Mouse (Mus musculus) layer of hippocampus, adult 11-12 months (tissue): ENCODE measurements around the gene Mab21l1.

Source experiments
- DNase-seq: peaks from one replicate; pipeline ENCODE4 v3.0.0; 2022; ENCODE audit warnings: low spot score

Gene Mab21l1

DNA sequence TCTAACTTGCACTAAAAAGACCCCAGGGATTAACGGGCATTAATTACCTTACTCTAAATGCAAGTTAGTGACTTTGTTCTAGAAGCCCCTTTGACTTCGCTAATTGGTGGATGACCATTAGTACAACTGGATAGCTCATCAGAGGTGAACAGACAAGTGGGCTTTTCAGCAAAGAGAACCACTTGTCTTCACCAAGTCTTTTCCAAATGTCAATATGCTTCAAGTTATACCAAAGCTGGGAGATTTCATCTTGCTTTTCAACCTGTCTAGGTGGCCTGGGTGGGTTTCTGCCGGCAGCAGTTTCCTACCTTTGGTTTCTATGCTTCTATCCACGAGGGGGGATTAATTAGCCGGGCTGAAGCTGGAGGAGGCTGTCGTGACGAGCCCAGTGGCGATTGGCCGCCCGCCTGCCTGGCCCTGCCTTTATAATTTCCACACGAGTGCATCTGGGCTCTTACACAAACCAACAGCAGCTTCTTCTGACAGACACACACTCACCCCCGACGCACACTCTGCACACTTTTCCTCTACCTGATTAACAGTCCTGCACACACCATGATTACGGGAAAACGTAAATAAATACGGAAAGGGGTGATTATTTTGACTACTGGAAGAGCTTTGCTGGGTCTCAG is at the start of gene Mab21l1:
Mab21l1 (plus strand) TSS at position 455 of the 632 bp plus-strand sequence.
- no peak for DNase-seq

DNA sequence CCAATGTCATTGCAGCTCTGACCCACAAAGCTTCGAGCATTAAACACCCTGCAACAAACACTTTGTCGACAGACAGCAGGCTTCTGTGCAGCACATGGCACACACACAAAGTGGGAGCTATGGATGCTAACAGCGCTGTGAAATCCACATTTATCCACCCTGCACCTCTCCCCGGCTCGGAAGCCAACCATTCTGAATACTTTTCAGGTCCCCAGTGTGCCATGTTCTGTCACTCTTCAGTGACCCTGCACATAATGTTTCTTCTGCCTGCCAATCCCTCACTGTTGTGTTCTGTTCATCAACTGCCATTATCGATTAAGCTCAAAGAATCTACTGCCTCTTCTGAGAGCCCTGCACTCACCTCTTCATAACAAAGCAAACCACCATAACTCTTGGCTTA is 48.6 kb upstream of the Mab21l1 start:
- DNase-seq = no peak

GRCm38 (mm10) chr3:55741428-55741827 is 40.9 kb upstream of the Mab21l1 start:
- no peak for DNase-seq

DNA sequence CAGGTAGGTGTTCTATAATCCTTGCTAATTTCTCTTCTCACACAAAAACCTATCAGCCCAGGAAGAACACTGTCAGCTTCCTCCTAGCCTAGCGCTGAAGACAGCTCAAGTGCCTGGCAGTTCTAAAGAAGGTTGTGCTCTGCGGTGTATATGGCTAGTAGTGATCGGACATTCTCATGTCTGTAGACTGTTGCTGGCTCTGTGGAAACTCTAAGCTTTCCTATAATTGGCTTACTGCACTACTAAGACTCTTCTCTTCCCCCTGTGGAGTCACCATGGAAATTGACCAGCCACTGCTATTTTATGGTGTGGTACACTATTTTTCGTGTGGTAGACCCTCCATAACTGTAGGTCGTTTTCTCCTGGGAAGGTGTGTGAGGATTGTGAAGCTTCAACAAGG is 40.1 kb upstream of the Mab21l1 start:
- DNase-seq = no peak

- DNase-seq = no peak
These were observed 39.7 kb upstream of the Mab21l1 start for GRCm38 (mm10) chr3:55742654-55743053.

- no peak for DNase-seq
These were observed 38.4 kb upstream of the Mab21l1 start for GRCm38 (mm10) chr3:55743885-55744284.

- DNase-seq = no peak
These were observed 31.8 kb upstream of the Mab21l1 start for GRCm38 (mm10) chr3:55750445-55751065.

DNA sequence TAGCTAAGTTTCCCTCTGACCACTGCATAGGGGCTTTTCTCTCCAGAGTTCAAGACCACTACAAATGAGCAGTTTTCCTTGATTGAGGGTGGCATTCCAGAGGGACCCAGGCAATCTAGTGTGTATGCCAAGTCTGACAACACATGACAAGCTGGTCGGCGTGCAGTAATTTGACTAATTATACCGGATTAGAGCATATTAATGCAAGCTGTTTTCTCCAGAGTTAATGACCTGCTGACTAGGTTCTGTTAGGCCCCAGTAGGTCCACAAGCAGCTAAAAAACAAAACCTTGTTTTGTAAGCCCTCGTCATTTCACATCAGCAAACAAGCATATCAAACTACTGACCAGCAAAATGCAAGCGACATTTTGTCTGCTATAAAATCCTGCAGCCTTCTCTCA is 30.9 kb upstream of the Mab21l1 start:
- no peak for DNase-seq

DNA sequence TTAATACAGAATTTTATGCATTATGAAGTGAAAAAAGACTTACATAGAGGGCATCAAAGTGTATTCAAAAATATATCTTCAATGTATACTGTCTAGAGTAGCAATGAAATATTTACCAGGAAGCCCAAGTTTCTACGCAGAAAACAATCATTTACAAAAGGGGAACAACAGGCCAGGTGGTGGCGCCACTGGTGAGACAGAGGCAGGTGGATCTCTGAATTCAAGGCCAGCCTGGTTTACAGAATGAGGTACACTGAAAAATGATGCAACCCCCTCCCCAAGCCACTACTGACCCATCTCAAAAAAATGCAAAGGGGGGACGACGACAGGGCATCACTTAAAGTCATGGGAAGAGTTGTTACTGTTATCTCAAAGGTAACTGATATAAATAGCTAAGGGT is 29.8 kb upstream of the Mab21l1 start:
- no peak for DNase-seq

GRCm38 (mm10) chr3:55753872-55754271 is 28.4 kb upstream of the Mab21l1 start:
- no peak for DNase-seq

DNA sequence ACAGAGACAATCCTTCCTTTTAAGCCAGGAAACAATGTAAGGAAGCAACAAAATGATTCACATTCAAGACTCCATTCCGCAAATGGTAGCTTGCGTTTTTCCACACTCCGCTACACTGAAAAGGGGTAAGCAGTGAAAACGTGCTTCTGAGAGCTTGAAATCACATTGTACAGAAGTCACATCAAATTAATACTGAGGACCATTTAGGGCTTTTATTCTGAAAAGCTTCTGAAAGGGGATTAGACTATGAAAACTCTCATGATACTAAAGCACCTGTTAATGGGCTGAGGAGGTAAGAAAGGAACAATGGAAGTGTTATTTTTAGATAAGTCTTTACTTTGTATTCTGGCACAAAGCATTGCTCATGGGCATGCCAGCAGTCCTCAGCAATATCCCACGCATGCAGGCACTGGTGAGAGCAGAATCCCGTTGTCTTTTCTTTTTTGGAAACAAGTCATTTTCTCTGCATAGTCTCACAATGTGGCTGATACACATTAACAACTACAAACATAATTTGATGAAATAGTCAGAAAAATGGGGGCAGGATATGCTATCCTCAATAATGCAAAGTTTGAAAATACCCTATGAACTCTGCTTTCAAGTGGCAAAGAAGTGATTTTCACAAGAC is 27.2 kb upstream of the Mab21l1 start:
- no peak for DNase-seq

- no peak for DNase-seq
These were observed 26.3 kb upstream of the Mab21l1 start for GRCm38 (mm10) chr3:55755805-55756601.

GRCm38 (mm10) chr3:55756602-55757190 is 25.6 kb upstream of the Mab21l1 start:
- no peak for DNase-seq

- no peak for DNase-seq
These were observed 24.0 kb upstream of the Mab21l1 start for GRCm38 (mm10) chr3:55758297-55758696.

- no peak for DNase-seq
These were observed 18.7 kb upstream of the Mab21l1 start for GRCm38 (mm10) chr3:55763591-55763990.

- no peak for DNase-seq
These were observed 13.7 kb upstream of the Mab21l1 start for GRCm38 (mm10) chr3:55768654-55769053.

DNA sequence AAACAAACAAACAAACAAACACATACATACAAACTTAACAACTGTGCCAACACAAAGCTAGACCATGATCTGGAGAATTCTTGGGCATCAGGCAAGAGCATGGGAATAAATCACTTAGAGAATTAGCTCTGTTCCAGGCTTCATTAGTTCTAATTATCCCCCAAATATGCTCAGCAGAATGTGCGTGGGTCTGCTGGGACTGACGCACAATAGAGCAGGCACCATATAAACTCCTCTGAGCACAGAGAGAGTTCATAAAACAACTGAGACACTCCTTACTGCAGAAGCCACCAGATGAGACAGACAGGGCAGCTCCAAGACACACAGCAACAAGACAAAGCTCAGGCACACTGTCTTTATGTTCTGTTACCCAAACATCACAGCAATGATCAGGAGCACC is 13.0 kb upstream of the Mab21l1 start:
- DNase-seq = no peak

GRCm38 (mm10) chr3:55774203-55774602 is 8.1 kb upstream of the Mab21l1 start:
- DNase-seq = no peak

GRCm38 (mm10) chr3:55775245-55775644 is 7.1 kb upstream of the Mab21l1 start:
- DNase-seq = no peak

GRCm38 (mm10) chr3:55775753-55776152 is 6.6 kb upstream of the Mab21l1 start:
- no peak for DNase-seq

GRCm38 (mm10) chr3:55777501-55777900 is 4.8 kb upstream of the Mab21l1 start:
- DNase-seq = no peak
